Mouse (Mus musculus) G1E (cell line): ENCODE measurements at regions not wholly inside any gene's neighbourhood (a gene's known extent, or its start where the extent isn't known, plus 50 kb on each side); places are given as distances from the start of the nearest gene placed in this dataset.

Experiments used
- ATAC-seq: 2 replicates; pipeline ENCODE4 v1.8.0; 2016; ENCODE audit warnings: mild to moderate bottlenecking; ENCODE audit not compliant: insufficient number of reproducible peaks, poor library complexity, low FRiP score, severe bottlenecking; ENCODE audit errors: extremely low read depth
- DNase-seq: peaks from one replicate; pipeline ENCODE4 v3.0.0; 2012; ENCODE audit warnings: low spot score
- H3K27me3 ChIP-seq: 2 replicates; pipeline ENCODE4 v1.6.1; 2012; ENCODE audit warnings: mild to moderate bottlenecking, low read length, inconsistent platforms; ENCODE audit not compliant: insufficient read depth
- H3K36me3 ChIP-seq: replicated peaks from 2 replicates; pipeline ENCODE3; 2012; ENCODE audit warnings: mild to moderate bottlenecking, inconsistent platforms
- H3K4me1 ChIP-seq: 2 replicates; pipeline ENCODE4 v1.6.1; 2012; ENCODE audit warnings: low read depth, low read length, inconsistent platforms, mixed read lengths; ENCODE audit not compliant: insufficient read depth
- H3K4me3 ChIP-seq: 2 replicates; pipeline ENCODE4 v1.5.1; 2012; ENCODE audit warnings: low read depth, mild to moderate bottlenecking, inconsistent platforms, low read length, moderate library complexity, mixed read lengths
- H3K9me3 ChIP-seq: replicated peaks from 2 replicates; pipeline ENCODE4 v1.6.1; 2012; ENCODE audit warnings: inconsistent platforms
- CTCF ChIP-seq: IDR thresholded peaks from 2 replicates; pipeline ENCODE4 v1.5.1; 2012; ENCODE audit warnings: low read depth, low read length, inconsistent platforms, mixed read lengths
- GATA1 ChIP-seq: IDR thresholded peaks from 2 replicates; pipeline ENCODE4 v1.6.1; 2012; ENCODE audit warnings: borderline replicate concordance, low read length, inconsistent platforms, mixed read lengths
- GATA2 ChIP-seq: IDR thresholded peaks from 2 replicates; pipeline ENCODE4 v1.6.1; 2012; ENCODE audit warnings: low read depth, low read length, inconsistent platforms, borderline replicate concordance
- POLR2AphosphoS5 ChIP-seq: IDR thresholded peaks from 2 replicates; pipeline ENCODE4 v1.6.1; 2012; ENCODE audit warnings: low read depth, low read length, inconsistent platforms; ENCODE audit not compliant: insufficient replicate concordance
- TAL1 ChIP-seq: conservative IDR thresholded peaks from 2 replicates; pipeline ENCODE4 v1.6.1; 2012; ENCODE audit warnings: low read depth, low read length, inconsistent platforms, mixed read lengths

DNA sequence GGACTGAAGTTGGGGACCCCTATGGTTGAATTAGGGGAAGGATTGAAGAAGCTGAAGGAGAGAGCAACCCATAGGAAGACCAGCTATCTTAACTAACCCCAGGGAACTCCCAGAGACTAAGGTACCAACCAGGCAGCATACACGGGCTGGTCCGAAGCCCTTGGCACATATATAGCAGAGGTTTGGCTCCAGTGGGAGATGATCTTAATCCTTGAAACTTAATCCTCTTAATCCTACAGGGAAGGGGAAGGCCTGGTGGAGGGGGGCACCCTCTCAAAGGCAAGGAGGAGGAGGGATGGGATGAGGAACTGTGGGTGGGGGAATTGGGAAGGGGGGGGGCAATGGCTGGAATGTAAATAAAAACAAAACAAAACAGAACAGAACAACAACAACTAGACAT lies 72.1 kb upstream of the Tet2 start:
- no peak for ATAC-seq
- no peak for DNase-seq
- H3K27me3 ChIP-seq: no peaks in the 10 kb centered on the region
- peaks cover 38% of the 10 kb centered on the region for H3K4me1 ChIP-seq
- no peak overlapping the region for H3K4me3 ChIP-seq
- no peak for TF ChIP-seq TAL1
- no peak for TF ChIP-seq POLR2AphosphoS5
- no peak for TF ChIP-seq GATA1
- no peak for TF ChIP-seq CTCF
- no peaks in the 10 kb centered on the region for H3K36me3 ChIP-seq
- no peaks in the 10 kb centered on the region for H3K9me3 ChIP-seq

DNA sequence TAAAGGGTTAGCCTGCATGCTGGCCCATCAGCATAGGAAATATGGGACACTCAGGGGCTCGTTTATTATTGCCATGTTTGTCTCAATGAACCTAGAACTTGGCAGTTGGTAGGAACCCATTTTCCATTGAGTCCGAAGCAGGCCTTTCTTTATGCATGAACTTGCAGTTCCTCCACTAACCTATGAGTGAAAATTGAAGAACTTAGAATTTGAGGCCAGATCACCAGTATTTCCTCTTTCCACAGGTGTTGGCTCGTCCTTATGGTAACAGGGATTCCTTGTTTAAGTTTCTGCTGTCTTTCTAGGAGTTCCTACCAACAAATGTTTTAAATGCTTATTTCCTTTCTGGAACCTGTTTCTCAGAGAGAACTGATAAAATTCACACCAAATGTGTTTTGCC lies 73.6 kb upstream of the Tet2 start:
- Histone ChIP-seq H3K4me3 (no peak overlapping the region), H3K27me3 (no peaks in the 10 kb centered on the region), H3K36me3 (no peaks in the 10 kb centered on the region), H3K4me1 (peaks cover 52% of the 10 kb centered on the region), H3K9me3 (no peaks in the 10 kb centered on the region)
- TF ChIP-seq POLR2AphosphoS5 (no peak), GATA2 (no peak), CTCF (no peak), TAL1 (no peak), GATA1 (no peak)
- ATAC-seq (no peak), DNase-seq (no peak)

DNA sequence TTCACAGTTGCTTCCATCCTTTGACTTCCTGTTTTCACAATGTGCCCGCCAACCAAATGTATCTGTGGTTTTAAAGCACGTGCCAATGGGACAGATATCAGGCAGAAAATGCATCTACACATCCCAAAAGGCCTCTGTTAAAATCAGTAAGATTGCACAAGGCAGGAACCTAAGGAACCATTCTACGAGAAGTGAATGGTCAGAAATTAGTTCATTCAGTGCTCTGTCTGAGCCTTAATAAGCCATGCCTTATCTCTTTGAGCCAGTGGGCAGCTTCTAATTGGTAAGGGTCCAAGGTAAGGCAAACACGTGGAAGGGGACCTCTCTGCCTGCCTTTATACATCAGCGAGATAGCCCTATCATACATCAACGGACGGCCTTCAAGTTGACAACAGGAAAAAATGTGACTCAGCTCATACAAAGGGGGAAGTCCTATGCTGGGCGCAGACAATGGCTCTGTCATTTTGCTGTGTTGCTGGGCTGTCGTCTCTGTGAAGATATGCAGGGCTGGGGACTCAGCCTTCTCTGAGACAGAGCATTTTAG lies 78.3 kb upstream of the Tet2 start:
- Histone ChIP-seq H3K27me3 (no peaks in the 10 kb centered on the region), H3K36me3 (no peaks in the 10 kb centered on the region), H3K4me3 (no peak overlapping the region; the same call in 1 of the 2 replicates), H3K4me1 (peaks cover 73% of the 10 kb centered on the region), H3K9me3 (no peaks in the 10 kb centered on the region)
- no peak for TF ChIP-seq GATA2
- peak; percentile 93 for TF ChIP-seq TAL1
- ATAC-seq: peak; percentile 73
- DNase-seq: peak; percentile 41

DNA sequence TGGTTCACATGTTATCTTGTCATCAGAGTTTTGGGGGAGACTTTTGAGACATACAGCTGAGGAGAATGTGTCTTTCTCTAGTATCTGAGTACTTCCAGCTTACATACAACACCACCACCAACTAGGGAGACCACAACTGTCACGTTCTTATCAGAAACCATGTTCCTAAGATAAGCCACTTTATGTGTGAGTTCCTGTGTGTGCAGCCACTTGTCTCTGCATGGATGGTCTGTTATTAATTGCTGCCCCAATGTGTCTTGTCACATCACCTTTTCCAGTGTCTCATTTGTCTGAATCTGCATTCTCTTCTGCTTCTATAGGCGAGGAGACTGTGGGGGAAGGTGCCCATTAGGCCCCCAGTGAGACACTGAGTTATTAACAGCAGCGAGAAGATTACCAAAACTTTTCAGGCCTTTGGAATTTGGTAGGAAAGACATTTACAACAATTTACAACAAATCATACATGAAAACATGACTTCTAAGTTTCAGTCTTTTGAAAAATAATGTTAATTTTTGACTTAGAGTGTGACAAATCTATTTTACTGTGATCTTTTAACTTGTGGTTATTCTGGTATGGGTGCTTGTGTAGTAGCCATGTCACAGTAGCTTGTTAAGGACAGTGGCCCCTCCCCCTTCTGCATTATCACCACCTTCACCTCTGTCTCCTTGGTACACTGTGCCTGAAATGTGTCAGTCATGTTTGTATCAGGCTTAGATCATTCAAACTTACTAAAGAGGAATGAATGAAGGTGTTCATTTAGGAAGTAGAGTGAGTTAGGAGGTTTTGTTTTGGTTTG lies 79.3 kb upstream of the Tet2 start:
- peak; percentile 27 for DNase-seq
- TF ChIP-seq TAL1: peak; percentile 87
- TF ChIP-seq GATA2: 0 out of 2 replicates have a peak, but pooled peaks have one; percentile 29
- TF ChIP-seq CTCF: no peak
- TF ChIP-seq POLR2AphosphoS5: no peak
- no peaks in the 10 kb centered on the region for H3K36me3 ChIP-seq
- no peaks in the 10 kb centered on the region for H3K27me3 ChIP-seq
- peaks cover 63% of the 10 kb centered on the region for H3K4me1 ChIP-seq
- H3K9me3 ChIP-seq: no peaks in the 10 kb centered on the region
- H3K4me3 ChIP-seq: no peak overlapping the region; the same call in 1 of the 2 replicates
- peak; percentile 67 for ATAC-seq

DNA sequence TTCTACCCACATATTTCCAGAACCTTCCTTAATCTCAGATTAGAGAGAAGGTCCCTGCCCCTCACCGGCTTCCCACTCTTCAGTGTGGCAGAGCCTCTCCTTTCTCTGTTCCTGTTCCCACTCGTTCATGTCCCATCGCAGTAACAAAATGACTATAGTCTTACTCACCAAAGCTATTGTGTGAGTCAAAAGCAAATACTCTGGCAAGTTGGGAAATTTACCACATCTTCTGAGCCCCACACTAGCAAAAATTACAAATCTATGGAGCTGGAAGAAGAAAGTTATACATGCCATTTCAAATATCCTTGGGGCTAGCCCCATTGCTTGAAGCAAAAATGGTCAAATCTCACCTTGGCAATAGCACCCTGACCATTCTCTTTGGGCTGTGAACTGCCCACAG lies 80.1 kb upstream of the Tet2 start:
- ATAC-seq (no peak), DNase-seq (no peak)
- Histone ChIP-seq H3K9me3 (no peaks in the 10 kb centered on the region), H3K4me1 (peaks cover 58% of the 10 kb centered on the region), H3K36me3 (no peaks in the 10 kb centered on the region), H3K27me3 (no peaks in the 10 kb centered on the region), H3K4me3 (no peak overlapping the region; the same call in 1 of the 2 replicates)
- TF ChIP-seq CTCF (no peak), POLR2AphosphoS5 (no peak), GATA2 (no peak), TAL1 (no peak), GATA1 (no peak)

DNA sequence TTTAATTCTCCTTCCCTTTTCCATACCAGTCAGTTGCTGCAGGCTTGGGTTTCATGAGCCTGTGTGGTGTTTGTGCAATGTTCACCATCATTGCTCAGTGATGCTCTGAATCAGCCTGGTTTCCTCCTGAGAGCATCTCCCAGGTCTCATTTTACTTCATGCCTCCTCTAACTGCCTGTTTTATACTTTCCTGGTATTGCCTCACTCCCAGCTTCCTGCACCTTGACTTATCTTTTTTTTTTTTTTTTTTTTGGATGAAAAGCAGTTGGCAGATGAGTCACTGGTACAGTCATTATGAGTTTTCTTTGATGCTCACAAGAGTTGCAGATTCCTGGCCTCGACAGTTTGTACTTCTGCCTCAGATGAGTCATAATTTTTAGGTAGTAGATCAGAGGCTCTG lies 81.5 kb upstream of the Tet2 start:
- no peaks in the 10 kb centered on the region for H3K27me3 ChIP-seq
- H3K9me3 ChIP-seq: no peaks in the 10 kb centered on the region
- DNase-seq (no peak), ATAC-seq (no peak)
- H3K36me3 ChIP-seq: no peaks in the 10 kb centered on the region
- H3K4me3 ChIP-seq: no peak overlapping the region
- TF ChIP-seq GATA2: no peak
- TF ChIP-seq TAL1: no peak
- TF ChIP-seq CTCF: no peak
- no peak for TF ChIP-seq GATA1
- no peak for TF ChIP-seq POLR2AphosphoS5
- H3K4me1 ChIP-seq: peaks cover 55% of the 10 kb centered on the region
